Mouse (Mus musculus) liver, embryonic 16.5 days (tissue): ENCODE data around the gene Mtf1. TPM values are rescaled to one million over a fixed set of nuclear protein-coding genes. Genes with fewer than 3 reads are reported as not detected.

Source experiments
- ATAC-seq: fragments of 200-750 bp; cut with Nextera tagmentation; 2 replicates; pipeline ENCODE4 v1.8.0; 2017; ENCODE audit warnings: low read depth, mild to moderate bottlenecking, moderate number of reproducible peaks, moderate library complexity
- H3K27ac ChIP-seq: fragments of 300-500 bp; sonication (generic); 2 replicates; pipeline ENCODE4 v1.5.1; 2014; ENCODE audit warnings: mild to moderate bottlenecking, low read length
- H3K27me3 ChIP-seq: fragments of 300-500 bp; sonication (generic); 2 replicates; pipeline ENCODE4 v1.6.1; 2014; ENCODE audit warnings: low read depth, low read length, mixed read lengths; ENCODE audit not compliant: control insufficient read depth, insufficient read depth
- H3K36me3 ChIP-seq: fragments of 300-500 bp; sonication (generic); 2 replicates; pipeline ENCODE4 v1.6.1; 2014; ENCODE audit warnings: mild to moderate bottlenecking; ENCODE audit not compliant: control insufficient read depth, insufficient read depth
- H3K4me1 ChIP-seq: fragments of 300-500 bp; sonication (generic); 2 replicates; pipeline ENCODE4 v1.6.1; 2014; ENCODE audit warnings: low read depth, low read length, mixed read lengths; ENCODE audit not compliant: control insufficient read depth
- H3K4me2 ChIP-seq: fragments of 300-500 bp; sonication (generic); 2 replicates; pipeline ENCODE4 v1.6.1; 2014; ENCODE audit warnings: low read depth, low read length, mixed read lengths
- H3K4me3 ChIP-seq: fragments of 300-500 bp; sonication (generic); 2 replicates; pipeline ENCODE4 v1.5.1; 2014; ENCODE audit warnings: low read depth, mild to moderate bottlenecking, low read length
- H3K9ac ChIP-seq: fragments of 300-500 bp; sonication (generic); 2 replicates; pipeline ENCODE4 v1.6.1; 2014; ENCODE audit warnings: low read depth, low read length
- H3K9me3 ChIP-seq: fragments of 300-500 bp; sonication (generic); replicated peaks from 2 replicates; pipeline ENCODE4 v1.6.1; 2016; ENCODE audit warnings: low read length; ENCODE audit not compliant: control insufficient read depth
- WGBS: fragments of 180-500 bp; shearing (Covaris S2); extraction: QIAGEN DNeasy Blood & Tissue Kit; methylation state at CpG from one replicate; pipeline ENCODE4 v1.1.7; 2014; ENCODE audit not compliant: insufficient replicate concordance; 5-methylcytosine and 5-hydroxymethylcytosine counted together
- polyA plus RNA-seq: library from polyadenylated mRNA; unstranded; fragments of >200 nt; fragmentation: Nextera tagmentation; extraction: Ambion mirVana; gene quantifications from 2 replicates; pipeline ENCODE4 v1.2.1, GENCODE M21; 2015

Gene Mtf1
- polyA plus RNA-seq, 1 experiment from 2014 or later, result 8.5 TPM

GRCm38 (mm10) chr4:124790013-124790412 is 11.9 kb upstream of the Mtf1 start:
- Histone ChIP-seq H3K9me3 (no peaks in the 10 kb centered on the region), H3K9ac (no peak overlapping the region), H3K36me3 (peaks cover 84% of the 10 kb centered on the region), H3K4me1 (no peaks in the 10 kb centered on the region), H3K4me2 (no peak overlapping the region), H3K27me3 (no peaks in the 10 kb centered on the region), H3K27ac (no peak overlapping the region), H3K4me3 (no peak overlapping the region)
- WGBS, result 73% methylated on average over 4 of the region's 4 CpGs
- no peak for ATAC-seq

GRCm38 (mm10) chr4:124792114-124792513 is 9.8 kb upstream of the Mtf1 start:
- Histone ChIP-seq H3K4me2 (no peak overlapping the region), H3K4me3 (no peak overlapping the region), H3K27me3 (no peaks in the 10 kb centered on the region), H3K4me1 (no peaks in the 10 kb centered on the region), H3K9ac (no peak overlapping the region), H3K9me3 (no peaks in the 10 kb centered on the region), H3K27ac (no peak overlapping the region), H3K36me3 (peaks cover 81% of the 10 kb centered on the region)
- ATAC-seq, result no peak
- WGBS, result 82% methylated on average over 8 of the region's 8 CpGs

GRCm38 (mm10) chr4:124796141-124796540 is 5.8 kb upstream of the Mtf1 start:
- no peak overlapping the region for H3K4me3 ChIP-seq
- no peaks in the 10 kb centered on the region for H3K4me1 ChIP-seq
- H3K9ac ChIP-seq, result no peak overlapping the region
- peaks cover 80% of the 10 kb centered on the region for H3K36me3 ChIP-seq
- 88% methylated on average over 8 of the region's 8 CpGs for WGBS
- H3K9me3 ChIP-seq, result no peaks in the 10 kb centered on the region
- no peak overlapping the region for H3K4me2 ChIP-seq
- ATAC-seq, result no peak
- H3K27me3 ChIP-seq, result no peaks in the 10 kb centered on the region
- H3K27ac ChIP-seq, result no peak overlapping the region

- no peak for ATAC-seq
- Histone ChIP-seq H3K4me3 (no peak overlapping the region), H3K36me3 (peaks cover 72% of the 10 kb centered on the region), H3K27me3 (no peaks in the 10 kb centered on the region), H3K4me2 (no peak overlapping the region), H3K4me1 (peaks cover 4% of the 10 kb centered on the region), H3K9ac (no peak overlapping the region), H3K9me3 (no peaks in the 10 kb centered on the region), H3K27ac (no peak overlapping the region)
- WGBS, result 87% methylated on average over 2 of the region's 2 CpGs
Measured at GRCm38 (mm10) chr4:124796913-124797312, 5.0 kb upstream of the Mtf1 start.

DNA sequence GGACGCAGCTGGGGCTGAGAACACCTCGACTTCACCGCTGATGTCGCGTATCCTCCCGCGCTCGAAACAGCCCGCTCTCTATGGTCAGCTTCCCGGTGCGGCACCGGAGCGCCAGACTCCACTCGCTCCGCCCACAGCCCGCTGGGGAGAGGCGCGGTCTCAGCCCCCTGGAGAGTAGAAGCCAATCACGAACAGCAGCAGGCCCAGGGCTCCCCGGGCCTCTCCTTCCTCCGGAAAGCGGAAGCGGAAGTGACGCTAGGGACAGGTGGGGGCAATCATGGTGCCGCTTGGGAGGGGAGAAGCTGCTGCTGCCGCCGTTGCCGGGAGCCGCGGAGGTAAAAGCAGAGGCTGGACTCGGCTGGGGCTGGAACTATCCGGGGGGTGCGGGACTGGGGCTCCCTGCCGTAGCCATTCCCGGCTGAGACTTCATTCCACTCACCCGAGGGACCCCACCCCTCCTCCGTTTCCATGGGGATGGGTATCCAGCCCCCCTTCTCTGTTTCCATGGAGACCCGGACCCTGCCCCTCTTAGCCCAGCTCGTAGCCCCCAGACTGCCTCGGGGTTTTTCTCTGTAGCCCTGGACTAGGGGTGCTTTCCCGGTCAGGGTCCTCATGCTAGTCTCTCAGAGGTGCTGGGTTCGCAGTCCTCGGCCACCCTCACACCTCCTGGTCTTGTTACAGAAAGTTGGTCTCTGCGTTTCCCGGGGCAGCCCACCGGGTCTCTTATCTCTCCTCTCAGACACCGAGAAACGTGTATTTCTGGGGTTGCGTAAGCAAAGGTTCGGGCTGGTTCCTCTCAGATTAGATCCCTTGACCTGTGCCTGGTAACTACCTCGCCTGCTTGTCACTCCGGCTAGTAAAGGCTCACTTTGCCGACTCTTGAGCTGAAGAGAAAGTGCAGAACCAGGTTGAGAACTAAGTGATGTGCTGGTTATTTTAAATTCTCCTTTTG is 681 bp downstream of the Mtf1 start:
- no peaks in the 10 kb centered on the region for H3K9me3 ChIP-seq
- WGBS, result under 1% methylated on average over 51 of the region's 53 CpGs
- H3K9ac ChIP-seq, result peak overlapping the region; percentile 92
- H3K4me2 ChIP-seq, result peak overlapping the region; percentile 87
- H3K27ac ChIP-seq, result peak overlapping the region; percentile 98
- peaks cover 27% of the 10 kb centered on the region for H3K4me1 ChIP-seq
- no peaks in the 10 kb centered on the region for H3K27me3 ChIP-seq
- H3K4me3 ChIP-seq, result peak overlapping the region; percentile 93
- H3K36me3 ChIP-seq, result peaks cover 40% of the 10 kb centered on the region
- ATAC-seq, result peak; percentile 100

- peak overlapping the region; percentile 93 for H3K4me3 ChIP-seq
- H3K9ac ChIP-seq, result peak overlapping the region; percentile 92
- ATAC-seq, result no peak
- peak overlapping the region; percentile 98 for H3K27ac ChIP-seq
- H3K9me3 ChIP-seq, result no peaks in the 10 kb centered on the region
- peaks cover 34% of the 10 kb centered on the region for H3K4me1 ChIP-seq
- H3K27me3 ChIP-seq, result no peaks in the 10 kb centered on the region
- peak overlapping the region; percentile 87 for H3K4me2 ChIP-seq
- peaks cover 33% of the 10 kb centered on the region for H3K36me3 ChIP-seq
- WGBS, result 34% methylated on average over 6 of the region's 6 CpGs
Measured at GRCm38 (mm10) chr4:124803406-124803805, 1.5 kb downstream of the Mtf1 start.

DNA sequence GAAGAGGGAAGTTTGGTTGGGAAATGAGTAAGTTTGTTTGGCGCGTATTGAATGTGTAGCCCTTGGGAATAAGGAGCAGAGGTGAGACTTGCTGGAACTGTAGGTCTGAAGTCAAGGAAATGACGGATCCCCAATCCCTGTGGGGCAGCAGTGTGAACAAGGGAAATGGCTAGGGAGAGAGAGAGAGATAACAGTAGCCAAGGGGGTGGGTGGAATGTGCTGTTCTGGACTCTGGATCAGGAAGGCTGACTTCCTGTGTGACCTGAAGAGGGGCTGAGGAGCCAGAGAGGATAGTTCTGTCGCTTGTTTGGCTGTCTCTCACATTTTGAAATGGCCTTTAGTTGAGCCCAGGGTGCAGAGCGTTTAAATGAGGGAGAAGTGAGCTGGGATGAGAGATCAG is 6.6 kb downstream of the Mtf1 start:
- Histone ChIP-seq H3K27ac (peak overlapping the region; percentile 35; the same call in 1 of the 2 replicates), H3K9ac (no peak overlapping the region), H3K9me3 (no peaks in the 10 kb centered on the region), H3K4me3 (no peak overlapping the region), H3K4me1 (peaks cover 45% of the 10 kb centered on the region), H3K4me2 (no peak overlapping the region), H3K27me3 (no peaks in the 10 kb centered on the region), H3K36me3 (peaks cover 18% of the 10 kb centered on the region)
- ATAC-seq, result 0 out of 2 replicates have a peak, but pooled peaks have one; percentile 45
- WGBS, result 57% methylated on average over 5 of the region's 5 CpGs

GRCm38 (mm10) chr4:124809136-124809883 is 7.4 kb downstream of the Mtf1 start:
- no peaks in the 10 kb centered on the region for H3K27me3 ChIP-seq
- no peaks in the 10 kb centered on the region for H3K9me3 ChIP-seq
- H3K9ac ChIP-seq, result no peak overlapping the region
- no peak overlapping the region for H3K27ac ChIP-seq
- peaks cover 42% of the 10 kb centered on the region for H3K4me1 ChIP-seq
- no peak overlapping the region for H3K4me2 ChIP-seq
- ATAC-seq, result no peak
- peaks cover 18% of the 10 kb centered on the region for H3K36me3 ChIP-seq
- no peak overlapping the region for H3K4me3 ChIP-seq
- WGBS, result 37% methylated on average over 9 of the region's 9 CpGs

GRCm38 (mm10) chr4:124810056-124810455 is 8.2 kb downstream of the Mtf1 start:
- no peak for ATAC-seq
- H3K9me3 ChIP-seq, result no peaks in the 10 kb centered on the region
- WGBS, result 77% methylated on average over 7 of the region's 7 CpGs
- peaks cover 14% of the 10 kb centered on the region for H3K36me3 ChIP-seq
- no peak overlapping the region for H3K27ac ChIP-seq
- H3K4me3 ChIP-seq, result no peak overlapping the region
- H3K27me3 ChIP-seq, result no peaks in the 10 kb centered on the region
- peaks cover 37% of the 10 kb centered on the region for H3K4me1 ChIP-seq
- H3K4me2 ChIP-seq, result no peak overlapping the region
- H3K9ac ChIP-seq, result no peak overlapping the region
